Mouse (Mus musculus) urinary bladder, adult 18-20 months (tissue): ENCODE measurements around the gene Trp53tg5.

Experiments
- DNase-seq, 2 experiments: peaks; one replicate each; pipeline ENCODE4 v3.0.0; 2022; ENCODE audit warnings: low spot score in 2 of 2, mixed read lengths in 2 of 2

The Trp53tg5 gene

GRCm38 (mm10) chr2:164473624-164474023, at the start of gene Trp53tg5:
Trp53tg5 (minus strand) TSS chr2:164473724.
- no peak for DNase-seq

- DNase-seq = no peak
These were observed 48.8 kb upstream of the Trp53tg5 start for GRCm38 (mm10) chr2:164522280-164522679.

- DNase-seq = no peak
These were observed 48.3 kb upstream of the Trp53tg5 start for GRCm38 (mm10) chr2:164521841-164522240.

GRCm38 (mm10) chr2:164520782-164521181, 47.3 kb upstream of the Trp53tg5 start:
- DNase-seq = peak in 1 of 2 experiments; percentile 48

- DNase-seq = no peak
These were observed 45.6 kb upstream of the Trp53tg5 start for GRCm38 (mm10) chr2:164519171-164519526.

- no peak for DNase-seq
These were observed 45.0 kb upstream of the Trp53tg5 start for GRCm38 (mm10) chr2:164518266-164519170.

- DNase-seq = peak in 1 of 2 experiments; percentile 31
These were observed 44.1 kb upstream of the Trp53tg5 start for GRCm38 (mm10) chr2:164517485-164518221.

- no peak for DNase-seq
These were observed 43.1 kb upstream of the Trp53tg5 start for GRCm38 (mm10) chr2:164516592-164516991.

GRCm38 (mm10) chr2:164515897-164516296, 42.4 kb upstream of the Trp53tg5 start:
- no peak for DNase-seq

- DNase-seq = no peak
These were observed 41.4 kb upstream of the Trp53tg5 start for GRCm38 (mm10) chr2:164514916-164515315.

- peak in 1 of 2 experiments; percentile 39 for DNase-seq
These were observed 39.9 kb upstream of the Trp53tg5 start for GRCm38 (mm10) chr2:164513389-164513788.

- DNase-seq = no peak
These were observed 38.8 kb upstream of the Trp53tg5 start for GRCm38 (mm10) chr2:164512121-164512909.

GRCm38 (mm10) chr2:164510621-164511190, 37.2 kb upstream of the Trp53tg5 start:
- DNase-seq = no peak

- no peak for DNase-seq
These were observed 34.3 kb upstream of the Trp53tg5 start for GRCm38 (mm10) chr2:164507811-164508210.

GRCm38 (mm10) chr2:164505619-164506347, 32.3 kb upstream of the Trp53tg5 start:
- no peak for DNase-seq

- DNase-seq = no peak
These were observed 31.4 kb upstream of the Trp53tg5 start for GRCm38 (mm10) chr2:164504919-164505318.

- no peak for DNase-seq
These were observed 27.0 kb upstream of the Trp53tg5 start for GRCm38 (mm10) chr2:164500511-164500910.

- no peak for DNase-seq
These were observed 25.8 kb upstream of the Trp53tg5 start for GRCm38 (mm10) chr2:164499317-164499716.

- DNase-seq = no peak
These were observed 24.3 kb upstream of the Trp53tg5 start for GRCm38 (mm10) chr2:164497691-164498268.
